Mouse (Mus musculus): ENCODE results near the gene Slc32a1. TPM values are rescaled to one million over a fixed set of nuclear protein-coding genes. Genes with fewer than 3 reads are reported as not detected.

The Slc32a1 gene
- polyA plus RNA-seq (2015; fragmentation: Nextera tagmentation; extraction: Ambion mirVana): 6.2 and 7.4 TPM in 2 replicates

- peak within 1 kb of the TSS; percentile 59 for H3K4me2 ChIP-seq
- peak within 1 kb of the TSS; percentile 50 for H3K4me3 ChIP-seq
- peaks cover 37% of the 10 kb centered on the region for H3K4me1 ChIP-seq (replicated peaks)
- H3K9ac ChIP-seq: peak within 1 kb of the TSS; percentile 87
- H3K9me3 ChIP-seq: no peaks in the 10 kb centered on the region
- ATAC-seq (ENCODE audit: low read depth): peak; percentile 51; the same call in 1 of the 2 replicates
- under 1% methylated on average over 77 of the region's 77 CpGs for WGBS
- H3K27me3 ChIP-seq: peaks cover 97% of the 10 kb centered on the region
- peak within 1 kb of the TSS; percentile 95 for H3K27ac ChIP-seq (replicated peaks)
- no peaks in the 10 kb centered on the region for H3K36me3 ChIP-seq
Observed at GRCm38 (mm10) chr2:158610488-158611325, at the start of gene Slc32a1. Gene Slc32a1, plus strand, starts transcription at chr2:158610767.

GRCm38 (mm10) chr2:158560801-158561200, 49.8 kb upstream of the Slc32a1 start:
- Histone ChIP-seq H3K9me3 (no peaks in the 10 kb centered on the region), H3K4me1 (replicated peaks) (peaks cover 27% of the 10 kb centered on the region), H3K4me3 (no peak overlapping the region), H3K27me3 (peaks cover 37% of the 10 kb centered on the region), H3K27ac (replicated peaks) (peak overlapping the region; percentile 89), H3K36me3 (no peaks in the 10 kb centered on the region), H3K9ac (peak overlapping the region; percentile 47; the same call in 1 of the 2 replicates), H3K4me2 (no peak overlapping the region)
- no peak for ATAC-seq (ENCODE audit: low read depth)
- WGBS: 22% methylated on average over 9 of the region's 9 CpGs

- no peaks in the 10 kb centered on the region for H3K9me3 ChIP-seq
- peak; percentile 60; the same call in 1 of the 2 replicates for ATAC-seq (ENCODE audit: low read depth)
- WGBS: 41% methylated on average over 3 of the region's 3 CpGs
- peak overlapping the region; percentile 89 for H3K27ac ChIP-seq (replicated peaks)
- peak overlapping the region; percentile 47; the same call in 1 of the 2 replicates for H3K9ac ChIP-seq
- H3K4me2 ChIP-seq: no peak overlapping the region
- H3K4me1 ChIP-seq (replicated peaks): peaks cover 23% of the 10 kb centered on the region
- no peak overlapping the region for H3K4me3 ChIP-seq
- H3K36me3 ChIP-seq: no peaks in the 10 kb centered on the region
- peaks cover 41% of the 10 kb centered on the region for H3K27me3 ChIP-seq
Observed at GRCm38 (mm10) chr2:158561371-158562144, 49.0 kb upstream of the Slc32a1 start.

- no peaks in the 10 kb centered on the region for H3K36me3 ChIP-seq
- H3K4me1 ChIP-seq (replicated peaks): peaks cover 27% of the 10 kb centered on the region
- no peak overlapping the region for H3K9ac ChIP-seq
- no peak overlapping the region for H3K4me3 ChIP-seq
- H3K4me2 ChIP-seq: peak overlapping the region; percentile 28
- ATAC-seq (ENCODE audit: low read depth): peak; percentile 91
- H3K27me3 ChIP-seq: peaks cover 63% of the 10 kb centered on the region
- no peaks in the 10 kb centered on the region for H3K9me3 ChIP-seq
- peak overlapping the region; percentile 67 for H3K27ac ChIP-seq (replicated peaks)
- WGBS: 10% methylated on average over 13 of the region's 13 CpGs
Observed at GRCm38 (mm10) chr2:158570421-158571081, 40.0 kb upstream of the Slc32a1 start.

GRCm38 (mm10) chr2:158579979-158580378, 30.6 kb upstream of the Slc32a1 start:
- peak; percentile 79 for ATAC-seq (ENCODE audit: low read depth)
- H3K27ac ChIP-seq (replicated peaks): peak overlapping the region; percentile 59
- H3K4me3 ChIP-seq: no peak overlapping the region
- H3K9me3 ChIP-seq: no peaks in the 10 kb centered on the region
- H3K27me3 ChIP-seq: peaks cover 54% of the 10 kb centered on the region
- H3K4me2 ChIP-seq: no peak overlapping the region
- no peaks in the 10 kb centered on the region for H3K36me3 ChIP-seq
- WGBS: 25% methylated on average over 4 of the region's 4 CpGs
- H3K9ac ChIP-seq: no peak overlapping the region
- H3K4me1 ChIP-seq (replicated peaks): peaks cover 24% of the 10 kb centered on the region

- Histone ChIP-seq H3K4me2 (no peak overlapping the region), H3K4me3 (no peak overlapping the region), H3K36me3 (no peaks in the 10 kb centered on the region), H3K4me1 (replicated peaks) (peaks cover 34% of the 10 kb centered on the region), H3K9ac (no peak overlapping the region), H3K27me3 (peaks cover 48% of the 10 kb centered on the region), H3K27ac (replicated peaks) (no peak overlapping the region), H3K9me3 (no peaks in the 10 kb centered on the region)
- WGBS: 10% methylated on average over 12 of the region's 12 CpGs
- ATAC-seq (ENCODE audit: low read depth): no peak
Observed at GRCm38 (mm10) chr2:158584621-158585358, 25.8 kb upstream of the Slc32a1 start.

- Histone ChIP-seq H3K27ac (replicated peaks) (peak overlapping the region; percentile 80), H3K36me3 (no peaks in the 10 kb centered on the region), H3K4me2 (no peak overlapping the region), H3K9ac (0 out of 2 replicates have a peak overlapping the region, but pooled peaks have one; percentile 43), H3K4me1 (replicated peaks) (peaks cover 26% of the 10 kb centered on the region), H3K27me3 (peaks cover 33% of the 10 kb centered on the region), H3K9me3 (no peaks in the 10 kb centered on the region), H3K4me3 (no peak overlapping the region)
- WGBS: 9% methylated on average over 8 of the region's 8 CpGs
- ATAC-seq (ENCODE audit: low read depth): peak; percentile 54; the same call in 1 of the 2 replicates
Observed at GRCm38 (mm10) chr2:158588524-158589271, 21.9 kb upstream of the Slc32a1 start.

GRCm38 (mm10) chr2:158590495-158590894, 20.1 kb upstream of the Slc32a1 start:
- Histone ChIP-seq H3K27ac (replicated peaks) (no peak overlapping the region), H3K27me3 (peaks cover 28% of the 10 kb centered on the region), H3K4me3 (no peak overlapping the region), H3K9me3 (no peaks in the 10 kb centered on the region), H3K4me2 (no peak overlapping the region), H3K9ac (no peak overlapping the region), H3K36me3 (no peaks in the 10 kb centered on the region), H3K4me1 (replicated peaks) (peaks cover 39% of the 10 kb centered on the region)
- ATAC-seq (ENCODE audit: low read depth): no peak
- WGBS: 59% methylated on average over 3 of the region's 3 CpGs

GRCm38 (mm10) chr2:158591286-158591685, 19.3 kb upstream of the Slc32a1 start:
- 35% methylated on average over 5 of the region's 5 CpGs for WGBS
- Histone ChIP-seq H3K4me3 (no peak overlapping the region), H3K27ac (replicated peaks) (no peak overlapping the region; the same call in 1 of the 2 replicates), H3K4me1 (replicated peaks) (peaks cover 47% of the 10 kb centered on the region), H3K36me3 (no peaks in the 10 kb centered on the region), H3K9ac (no peak overlapping the region), H3K4me2 (no peak overlapping the region), H3K9me3 (no peaks in the 10 kb centered on the region), H3K27me3 (peaks cover 30% of the 10 kb centered on the region)
- ATAC-seq (ENCODE audit: low read depth): no peak

- no peak overlapping the region for H3K9ac ChIP-seq
- H3K4me3 ChIP-seq: no peak overlapping the region
- H3K36me3 ChIP-seq: no peaks in the 10 kb centered on the region
- peaks cover 53% of the 10 kb centered on the region for H3K4me1 ChIP-seq (replicated peaks)
- H3K9me3 ChIP-seq: no peaks in the 10 kb centered on the region
- WGBS: 71% methylated on average over 4 of the region's 4 CpGs
- H3K4me2 ChIP-seq: no peak overlapping the region
- no peak overlapping the region for H3K27ac ChIP-seq (replicated peaks)
- H3K27me3 ChIP-seq: peaks cover 42% of the 10 kb centered on the region
- ATAC-seq (ENCODE audit: low read depth): no peak
Observed at GRCm38 (mm10) chr2:158593371-158593770, 17.2 kb upstream of the Slc32a1 start.

All from neural tube, embryonic 13.5 days (tissue).